Mouse (Mus musculus) neural tube, embryonic 13.5 days (tissue): ENCODE measurements at regions not wholly inside any gene's neighbourhood (a gene's known extent, or its start where the extent isn't known, plus 50 kb on each side); places are given as distances from the start of the nearest gene placed in this dataset.

Source experiments
- ATAC-seq: fragments of 200-750 bp; cut with Nextera tagmentation; 2 replicates; pipeline ENCODE4 v1.8.0; 2017; ENCODE audit warnings: low read depth, mild to moderate bottlenecking, moderate TSS enrichment, moderate library complexity
- H3K27ac ChIP-seq: fragments of 300-500 bp; sonication (generic); replicated peaks from 2 replicates; pipeline ENCODE4 v1.5.1; 2015; ENCODE audit warnings: moderate library complexity, mild to moderate bottlenecking, inconsistent platforms
- H3K27me3 ChIP-seq: fragments of 300-500 bp; sonication (generic); 2 replicates; pipeline ENCODE4 v1.6.1; 2015; ENCODE audit warnings: mild to moderate bottlenecking, inconsistent platforms
- H3K36me3 ChIP-seq: fragments of 300-500 bp; sonication (generic); 2 replicates; pipeline ENCODE4 v1.6.1; 2015; ENCODE audit warnings: mild to moderate bottlenecking, inconsistent platforms
- H3K4me1 ChIP-seq: fragments of 300-500 bp; sonication (generic); replicated peaks from 2 replicates; pipeline ENCODE4 v1.6.1; 2015; ENCODE audit warnings: inconsistent platforms
- H3K4me2 ChIP-seq: fragments of 300-500 bp; sonication (generic); 2 replicates; pipeline ENCODE4 v1.6.1; 2015; ENCODE audit warnings: inconsistent platforms, mild to moderate bottlenecking, moderate library complexity
- H3K4me3 ChIP-seq: fragments of 300-500 bp; sonication (generic); 2 replicates; pipeline ENCODE4 v1.5.1; 2015; ENCODE audit warnings: mild to moderate bottlenecking, inconsistent platforms
- H3K9ac ChIP-seq: fragments of 300-500 bp; sonication (generic); 2 replicates; pipeline ENCODE4 v1.6.1; 2015; ENCODE audit warnings: moderate library complexity, mild to moderate bottlenecking, inconsistent platforms
- H3K9me3 ChIP-seq: fragments of 300-500 bp; sonication (generic); 2 replicates; pipeline ENCODE4 v1.6.1; 2016; ENCODE audit warnings: inconsistent platforms
- WGBS: fragments of 180-500 bp; shearing (Covaris S2); methylation state at CpG from one replicate; pipeline ENCODE4 v1.1.7; 2015; 5-methylcytosine and 5-hydroxymethylcytosine counted together

- H3K9ac ChIP-seq = no peak overlapping the region
- H3K4me2 ChIP-seq = no peak overlapping the region
- H3K9me3 ChIP-seq = no peaks in the 10 kb centered on the region; the same call in 1 of the 2 replicates
- H3K4me3 ChIP-seq = no peak overlapping the region
- no peaks in the 10 kb centered on the region for H3K36me3 ChIP-seq
- no peak for ATAC-seq
- WGBS = 63% methylated on average over 16 of the region's 16 CpGs
- H3K27me3 ChIP-seq = peaks cover 5% of the 10 kb centered on the region; the same call in 1 of the 2 replicates
- no peaks in the 10 kb centered on the region for H3K4me1 ChIP-seq
- no peak overlapping the region for H3K27ac ChIP-seq
Measured at GRCm38 (mm10) chr13:48717036-48717435, 54.2 kb downstream of the Barx1 start.

- WGBS = 68% methylated on average over 10 of the region's 10 CpGs
- Histone ChIP-seq H3K36me3 (no peaks in the 10 kb centered on the region), H3K9ac (no peak overlapping the region), H3K27me3 (peaks cover 5% of the 10 kb centered on the region; the same call in 1 of the 2 replicates), H3K27ac (no peak overlapping the region), H3K4me2 (no peak overlapping the region), H3K4me3 (no peak overlapping the region), H3K4me1 (no peaks in the 10 kb centered on the region), H3K9me3 (peaks cover 3% of the 10 kb centered on the region; the same call in 1 of the 2 replicates)
- ATAC-seq = no peak
Measured at GRCm38 (mm10) chr13:48717451-48717850, 54.7 kb downstream of the Barx1 start.

- Histone ChIP-seq H3K27ac (no peak overlapping the region), H3K9me3 (peaks cover 3% of the 10 kb centered on the region; the same call in 1 of the 2 replicates), H3K4me2 (no peak overlapping the region), H3K4me1 (no peaks in the 10 kb centered on the region), H3K4me3 (no peak overlapping the region), H3K9ac (no peak overlapping the region), H3K36me3 (no peaks in the 10 kb centered on the region), H3K27me3 (peaks cover 25% of the 10 kb centered on the region)
- no peak for ATAC-seq
- 45% methylated on average over 8 of the region's 8 CpGs for WGBS
Measured at GRCm38 (mm10) chr13:48723676-48724075, 60.9 kb downstream of the Barx1 start.

- Histone ChIP-seq H3K4me2 (no peak overlapping the region), H3K4me1 (peaks cover 4% of the 10 kb centered on the region), H3K27ac (no peak overlapping the region), H3K27me3 (peaks cover 52% of the 10 kb centered on the region), H3K4me3 (no peak overlapping the region), H3K36me3 (no peaks in the 10 kb centered on the region), H3K9me3 (0 out of 2 replicates have a peak, but pooled peaks cover 3% of the 10 kb centered on the region), H3K9ac (no peak overlapping the region)
- ATAC-seq = no peak
- 56% methylated on average over 4 of the region's 4 CpGs for WGBS
Measured at GRCm38 (mm10) chr13:48726430-48726829, 63.6 kb downstream of the Barx1 start.

GRCm38 (mm10) chr13:48731046-48731996, 68.5 kb downstream of the Barx1 start:
- Histone ChIP-seq H3K27ac (no peak overlapping the region), H3K27me3 (peaks cover 85% of the 10 kb centered on the region), H3K4me2 (peak overlapping the region; percentile 50), H3K9me3 (no peaks in the 10 kb centered on the region), H3K9ac (no peak overlapping the region), H3K4me3 (peak overlapping the region; percentile 22), H3K4me1 (peaks cover 19% of the 10 kb centered on the region), H3K36me3 (no peaks in the 10 kb centered on the region)
- ATAC-seq = peak; percentile 64
- 2% methylated on average over 49 of the region's 51 CpGs for WGBS

- Histone ChIP-seq H3K4me2 (no peak overlapping the region), H3K27ac (no peak overlapping the region), H3K4me3 (0 out of 2 replicates have a peak overlapping the region, but pooled peaks have one; percentile 4), H3K36me3 (no peaks in the 10 kb centered on the region), H3K9ac (no peak overlapping the region), H3K9me3 (no peaks in the 10 kb centered on the region), H3K27me3 (peaks cover 85% of the 10 kb centered on the region), H3K4me1 (peaks cover 19% of the 10 kb centered on the region)
- ATAC-seq = peak; percentile 15; the same call in 1 of the 2 replicates
- 3% methylated on average over 29 of the region's 29 CpGs for WGBS
Measured at GRCm38 (mm10) chr13:48732168-48732841, 69.5 kb downstream of the Barx1 start.

- H3K36me3 ChIP-seq = no peaks in the 10 kb centered on the region
- H3K4me3 ChIP-seq = no peak overlapping the region
- no peak for ATAC-seq
- H3K9ac ChIP-seq = no peak overlapping the region
- peaks cover 19% of the 10 kb centered on the region for H3K4me1 ChIP-seq
- H3K4me2 ChIP-seq = no peak overlapping the region
- no peaks in the 10 kb centered on the region for H3K9me3 ChIP-seq
- H3K27ac ChIP-seq = no peak overlapping the region
- 56% methylated on average over 9 of the region's 9 CpGs for WGBS
- peaks cover 79% of the 10 kb centered on the region for H3K27me3 ChIP-seq
Measured at GRCm38 (mm10) chr13:48734985-48735384, 72.2 kb downstream of the Barx1 start.

- Histone ChIP-seq H3K9ac (no peak overlapping the region), H3K27ac (no peak overlapping the region), H3K36me3 (no peaks in the 10 kb centered on the region), H3K4me2 (no peak overlapping the region), H3K9me3 (0 out of 2 replicates have a peak, but pooled peaks cover 3% of the 10 kb centered on the region), H3K4me1 (no peaks in the 10 kb centered on the region), H3K4me3 (no peak overlapping the region), H3K27me3 (peaks cover 26% of the 10 kb centered on the region)
- no peak for ATAC-seq
- WGBS = 59% methylated on average over 5 of the region's 5 CpGs
Measured at GRCm38 (mm10) chr13:48745566-48745965, 82.8 kb downstream of the Barx1 start.

GRCm38 (mm10) chr13:48746301-48746700, 83.5 kb downstream of the Barx1 start:
- Histone ChIP-seq H3K36me3 (no peaks in the 10 kb centered on the region), H3K4me1 (no peaks in the 10 kb centered on the region), H3K27me3 (peaks cover 22% of the 10 kb centered on the region), H3K9ac (no peak overlapping the region), H3K4me2 (no peak overlapping the region), H3K27ac (no peak overlapping the region), H3K4me3 (no peak overlapping the region), H3K9me3 (0 out of 2 replicates have a peak, but pooled peaks cover 3% of the 10 kb centered on the region)
- WGBS = 6% methylated on average over 7 of the region's 7 CpGs
- ATAC-seq = no peak
